Mouse (Mus musculus) mouse embryonic stem cell (cell line): Measurements from ENCODE around the gene Kif21b.

ENCODE experiments used
- in situ Hi-C, 2 experiments: fragments of 300-500 bp; cut with MboI; formaldehyde crosslinking; loops; 1 replicate in 1 of 2; 3 replicates in 1 of 2; pipeline ENCODE4 v1.14.3; 2019 to 2020; ENCODE audit warnings: low sequenced_read_pairs in 2 of 2, low pct_unique_long_range_greater_than_20kb in 1 of 2, mixed read lengths in 1 of 2; ENCODE audit not compliant: unreplicated experiment in 1 of 2

Gene Kif21b

DNA sequence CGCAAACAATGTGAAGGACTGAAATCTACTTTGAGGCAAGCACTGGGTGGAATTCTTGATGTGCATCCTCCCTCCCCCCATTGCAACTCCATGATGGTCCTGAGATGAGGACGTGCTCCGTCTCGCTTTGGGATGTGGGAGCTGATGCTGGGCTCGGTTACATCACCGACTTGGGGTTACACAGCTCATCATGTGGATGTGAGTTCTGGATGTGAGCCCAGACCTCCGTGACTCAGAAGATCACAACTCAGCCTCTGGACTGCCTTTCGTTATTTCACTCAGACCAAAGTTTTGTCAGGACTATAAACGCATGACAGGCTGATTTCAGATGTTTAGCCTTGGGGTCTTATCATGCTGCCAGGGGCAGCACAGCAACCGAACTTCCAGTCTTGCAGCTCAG is 4.3 kb upstream of the Kif21b start:
- in situ Hi-C loops, result no loop called here

DNA sequence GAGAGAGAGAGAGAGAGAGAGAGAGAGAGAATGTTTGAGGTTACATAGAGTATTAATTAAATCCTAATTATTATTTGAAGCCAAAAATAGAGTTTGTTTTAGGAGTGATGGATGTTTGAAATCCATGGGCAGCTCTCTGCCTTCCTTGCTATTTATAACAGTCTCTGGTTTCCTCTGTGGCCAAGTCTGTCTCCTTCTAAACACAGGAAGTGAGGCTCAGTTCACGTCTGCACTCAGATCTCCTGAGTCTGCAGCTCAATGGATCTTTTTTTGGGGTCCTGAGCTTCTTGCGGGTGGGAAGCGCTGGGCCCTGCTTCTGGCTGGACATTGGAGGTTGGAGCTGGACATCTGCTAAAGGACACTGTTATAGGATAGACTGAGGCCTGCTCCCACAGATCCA is 3.3 kb upstream of the Kif21b start:
- in situ Hi-C loops, result no loop called here

DNA sequence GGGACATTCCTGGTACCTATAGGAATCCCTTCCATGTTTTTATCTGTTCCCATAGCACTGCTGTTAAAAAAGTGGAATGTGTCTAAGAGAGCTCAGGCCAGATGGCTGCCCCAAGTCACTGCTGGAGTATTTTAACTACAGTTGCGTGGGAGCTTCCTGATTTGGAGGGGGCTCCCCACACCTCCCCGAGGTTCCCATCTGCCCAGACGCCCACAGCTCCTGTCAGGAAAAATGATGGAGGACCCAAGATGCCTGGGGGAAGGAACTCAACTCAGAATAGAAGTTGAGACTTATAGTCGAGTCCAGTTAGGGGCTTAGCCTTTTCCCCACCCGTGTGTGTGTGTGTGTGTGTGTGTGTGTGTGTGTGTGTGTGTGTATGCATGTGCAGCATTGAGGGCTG is 2.8 kb upstream of the Kif21b start:
- in situ Hi-C loops, result no loop called here

DNA sequence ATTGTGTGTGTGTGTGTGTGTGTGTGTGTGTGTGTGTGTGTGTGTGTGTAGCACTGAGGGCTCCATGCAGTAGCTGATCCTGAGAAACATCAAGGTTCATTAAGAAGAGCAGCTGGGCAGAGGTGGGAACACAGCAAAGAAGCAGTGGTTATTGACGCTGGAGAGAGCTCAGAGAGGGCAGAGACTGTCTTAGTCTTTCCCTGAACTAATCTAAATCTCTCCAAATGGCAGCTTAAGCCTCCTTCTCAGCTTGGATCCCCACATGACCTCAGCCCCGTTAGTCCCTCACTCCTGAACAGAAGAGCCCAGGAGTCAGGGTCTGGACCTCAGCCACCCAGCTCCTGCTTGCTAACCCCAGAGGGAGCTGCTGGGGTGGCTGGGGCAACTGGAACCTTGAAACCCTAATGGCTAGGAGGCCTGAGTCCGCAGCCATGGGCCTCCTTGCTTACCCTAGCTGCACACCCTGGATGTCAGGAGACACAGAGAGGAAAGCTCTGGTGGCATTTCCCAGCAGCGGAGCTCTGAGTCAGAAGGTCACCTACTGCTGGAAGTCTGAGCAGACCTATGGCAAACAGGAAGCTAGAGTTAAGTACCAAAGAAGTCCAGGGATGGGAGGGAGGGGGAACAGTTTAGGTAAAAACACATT is 2.1 kb upstream of the Kif21b start:
- in situ Hi-C loops, result no loop called here

DNA sequence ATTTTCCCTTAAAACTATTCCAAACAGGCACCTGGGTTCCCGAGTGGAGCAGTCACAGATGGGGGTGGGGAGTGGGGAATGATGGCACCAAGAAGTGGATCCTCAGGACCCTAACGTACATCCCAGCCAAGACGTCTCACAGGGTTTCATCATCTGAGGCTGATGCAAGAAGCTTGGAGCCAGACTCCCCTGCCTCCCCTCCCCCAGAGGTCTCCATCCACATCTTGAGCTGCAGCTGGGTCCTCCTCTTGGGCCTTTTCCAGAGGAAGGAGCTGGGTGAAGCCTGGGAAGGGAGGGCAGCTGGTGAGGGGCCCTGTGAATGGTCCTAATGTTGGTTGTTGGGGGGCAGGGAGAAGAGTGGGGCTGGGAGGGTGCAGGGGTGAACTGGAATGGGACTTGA is 1.1 kb upstream of the Kif21b start:
- in situ Hi-C loops, result no loop called here

DNA sequence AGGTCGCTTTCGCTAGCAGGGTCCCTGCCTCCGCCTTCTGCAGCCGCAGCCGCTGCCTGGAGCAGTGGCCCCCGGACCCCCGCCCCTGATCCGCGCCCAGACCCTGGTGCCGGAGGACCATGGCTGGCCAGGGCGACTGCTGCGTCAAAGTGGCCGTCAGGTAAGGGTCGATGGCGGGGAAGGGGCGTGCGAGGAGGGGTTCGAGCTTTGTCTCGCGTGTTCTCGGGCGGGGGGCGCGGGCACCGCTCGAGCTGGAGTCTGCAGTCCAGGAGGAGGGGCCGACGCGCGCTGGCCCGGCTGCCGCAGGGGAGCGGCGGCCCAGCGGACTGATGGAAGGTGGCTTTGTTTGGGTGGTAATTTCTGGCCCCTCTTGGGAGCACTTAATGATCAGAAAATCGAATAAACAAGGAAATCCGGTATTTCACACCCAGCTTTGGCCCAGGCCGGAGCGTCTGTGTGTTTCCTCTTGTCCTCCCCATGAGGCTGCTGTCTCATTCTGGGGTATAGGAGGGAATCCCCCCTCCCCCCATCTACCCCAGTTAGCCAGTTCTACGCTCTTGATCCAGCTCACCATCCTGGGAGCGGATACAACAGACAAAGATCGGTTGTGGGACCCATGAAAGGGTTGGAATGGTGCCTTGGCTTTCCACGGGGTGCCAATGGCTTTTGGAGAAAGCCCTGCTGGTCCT is 558 bp downstream of the Kif21b start:
- in situ Hi-C loops, result no loop called here

DNA sequence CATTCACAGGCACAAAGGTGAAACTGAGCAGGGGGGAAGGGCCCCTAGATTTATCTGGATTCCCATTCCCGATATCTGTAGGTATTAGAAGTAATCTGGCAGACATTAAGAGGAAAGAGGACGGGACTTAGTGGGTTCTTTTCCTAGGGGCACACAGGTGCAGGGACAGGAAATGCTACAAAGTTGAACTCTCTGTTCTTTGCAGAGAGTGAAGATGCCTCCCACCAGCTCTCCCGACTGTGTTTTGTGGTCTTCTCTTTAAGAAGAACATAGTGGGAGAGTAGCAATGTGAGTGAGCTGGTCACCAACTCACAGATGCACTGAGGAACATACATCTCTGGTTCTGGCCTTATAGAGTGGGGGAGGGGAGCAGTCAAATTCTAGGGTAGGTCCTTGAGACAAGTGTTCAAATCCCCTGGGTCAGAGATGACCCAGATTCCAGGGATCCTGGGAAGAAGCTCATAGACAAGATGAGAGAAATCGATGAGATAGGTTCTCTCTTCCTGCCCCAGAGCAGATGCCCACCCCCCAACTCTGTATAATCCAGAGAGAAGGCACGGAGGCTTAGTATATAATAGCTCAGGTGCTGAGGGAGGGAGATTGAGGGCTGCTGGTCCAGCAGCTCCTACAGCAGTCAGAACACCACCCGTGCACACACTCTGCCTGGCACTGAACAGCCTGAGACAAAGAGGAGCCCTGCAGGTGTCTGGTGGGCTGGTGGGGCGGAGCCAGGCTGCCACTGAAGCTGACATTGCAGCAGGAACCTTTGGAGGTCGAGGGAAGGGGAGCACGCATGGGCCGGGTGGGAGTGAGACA is 1.4 kb downstream of the Kif21b start:
- in situ Hi-C loops, result no loop called here

DNA sequence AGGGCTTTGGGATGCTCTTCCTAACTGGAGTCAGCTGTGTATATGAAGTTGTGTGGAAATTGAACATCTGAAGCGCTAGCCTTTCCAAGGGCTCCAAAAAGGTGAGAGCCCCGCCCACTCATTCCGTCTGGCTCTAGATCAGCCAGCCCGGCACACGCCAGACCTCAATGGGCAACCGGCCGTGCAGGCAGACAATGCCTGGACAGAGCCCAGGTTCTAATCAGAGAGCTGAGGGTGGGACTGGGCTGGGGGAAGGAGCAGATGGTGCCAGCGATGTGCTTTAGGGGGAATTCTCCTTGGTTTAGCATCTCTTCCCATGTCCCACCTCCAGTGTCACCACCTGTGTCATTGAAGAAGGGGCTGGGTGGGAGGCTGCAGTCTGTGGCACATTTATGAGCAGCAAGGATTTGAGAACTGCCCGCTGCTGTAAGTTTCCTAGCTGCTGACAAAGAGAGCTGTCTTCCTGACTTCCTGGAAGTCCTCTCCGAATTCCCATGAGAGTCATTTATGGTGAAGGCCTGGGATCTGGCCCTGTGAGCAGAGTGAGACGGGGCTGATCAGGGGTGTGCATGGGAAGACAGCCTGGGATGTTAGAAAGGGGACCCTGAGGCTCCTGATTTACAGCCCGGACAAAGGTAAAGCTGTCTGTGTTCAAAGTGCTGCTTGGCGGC is 2.5 kb downstream of the Kif21b start:
- in situ Hi-C loops, result no loop called here

DNA sequence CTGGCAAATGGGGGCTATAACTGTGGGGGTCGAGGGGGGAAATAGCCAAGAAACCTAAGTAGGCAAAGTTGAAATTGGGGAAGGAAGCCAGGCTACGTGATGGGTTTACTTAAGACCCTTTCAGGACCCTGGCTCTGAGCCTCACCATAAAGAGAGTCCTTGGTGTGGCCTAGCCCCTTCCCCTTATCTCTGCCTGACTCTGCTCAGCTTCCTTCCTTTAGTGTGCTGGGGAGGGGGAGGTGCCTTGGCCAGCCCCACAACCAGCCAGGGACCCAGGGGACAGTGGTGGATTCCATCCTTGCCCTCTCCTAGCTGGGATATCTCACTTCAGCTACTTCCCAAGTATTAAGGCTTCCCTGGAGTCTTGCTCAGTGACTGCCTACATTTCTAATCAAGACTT is 3.4 kb downstream of the Kif21b start:
- in situ Hi-C loops, result no loop called here

DNA sequence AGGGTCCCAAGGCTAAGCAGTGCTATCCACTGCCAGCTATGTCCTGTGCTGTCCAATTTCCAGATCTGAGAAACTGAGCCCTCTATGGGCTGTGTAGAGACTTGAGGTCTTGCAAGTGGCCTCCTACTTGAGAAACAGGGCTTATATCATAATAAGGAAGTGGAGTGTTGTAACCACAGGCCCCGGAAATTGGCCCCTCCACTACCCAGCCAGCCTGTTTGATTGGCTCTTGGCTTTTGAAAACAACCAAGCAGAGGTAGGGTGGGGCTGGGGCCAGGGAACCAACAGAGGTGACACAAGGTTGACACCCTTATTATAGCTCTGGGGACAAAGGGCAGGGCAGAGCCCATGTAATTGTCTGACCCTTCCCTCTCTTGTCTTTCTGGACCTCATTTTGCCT is 3.9 kb downstream of the Kif21b start:
- in situ Hi-C loops, result no loop called here

DNA sequence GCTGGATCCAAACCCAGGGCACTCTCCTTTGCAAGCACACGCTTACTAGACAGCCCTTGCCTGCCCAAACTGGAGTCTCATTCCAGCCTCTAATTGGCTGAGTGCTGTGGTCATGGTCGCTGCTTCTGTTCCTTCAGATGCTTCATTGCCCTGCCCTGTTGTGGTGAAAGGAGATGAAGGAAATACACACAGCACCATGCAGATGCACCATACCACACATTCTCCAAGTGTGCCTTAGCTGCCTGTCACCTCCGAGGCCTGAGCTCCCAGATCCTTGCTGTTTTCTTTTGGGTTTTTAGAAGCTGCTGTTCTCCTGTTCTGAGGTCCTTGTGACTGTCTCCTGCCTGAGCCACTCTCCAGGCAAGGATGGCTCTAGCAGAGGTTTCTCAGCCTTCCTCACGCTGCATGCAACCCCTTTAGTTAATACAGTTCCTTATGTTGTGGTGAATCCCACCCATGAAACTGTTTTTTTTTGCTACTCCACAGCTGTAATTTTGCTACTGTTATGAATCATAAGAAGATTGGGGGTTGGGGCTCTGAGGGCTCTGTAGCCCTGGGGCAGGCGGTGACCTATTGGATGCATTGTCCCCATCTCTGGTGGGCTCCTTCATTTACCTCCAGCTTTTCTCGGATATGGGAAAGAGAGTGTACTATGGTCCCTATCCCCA is 4.7 kb downstream of the Kif21b start:
- in situ Hi-C loops, result no loop called here

DNA sequence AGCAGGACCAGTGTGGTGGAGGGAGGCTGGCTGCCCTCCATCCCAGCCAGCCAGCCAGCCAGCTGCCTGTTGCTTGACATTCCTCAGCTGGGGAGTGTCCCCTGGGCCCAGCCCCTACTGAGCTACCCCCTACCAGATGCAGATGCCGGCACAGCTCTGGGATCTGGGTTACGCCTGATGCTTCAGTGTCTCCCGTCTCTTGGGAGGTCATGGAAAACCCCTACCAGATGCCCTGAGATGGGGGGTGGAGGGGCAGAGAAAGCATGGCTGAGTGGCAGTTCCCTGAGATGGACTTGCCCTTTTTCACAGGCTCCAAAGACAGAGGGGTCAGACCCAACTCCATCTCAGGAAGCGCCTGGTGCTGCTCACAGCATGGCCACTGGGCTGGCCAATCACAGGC is 5.4 kb downstream of the Kif21b start:
- in situ Hi-C loops, result no loop called here

DNA sequence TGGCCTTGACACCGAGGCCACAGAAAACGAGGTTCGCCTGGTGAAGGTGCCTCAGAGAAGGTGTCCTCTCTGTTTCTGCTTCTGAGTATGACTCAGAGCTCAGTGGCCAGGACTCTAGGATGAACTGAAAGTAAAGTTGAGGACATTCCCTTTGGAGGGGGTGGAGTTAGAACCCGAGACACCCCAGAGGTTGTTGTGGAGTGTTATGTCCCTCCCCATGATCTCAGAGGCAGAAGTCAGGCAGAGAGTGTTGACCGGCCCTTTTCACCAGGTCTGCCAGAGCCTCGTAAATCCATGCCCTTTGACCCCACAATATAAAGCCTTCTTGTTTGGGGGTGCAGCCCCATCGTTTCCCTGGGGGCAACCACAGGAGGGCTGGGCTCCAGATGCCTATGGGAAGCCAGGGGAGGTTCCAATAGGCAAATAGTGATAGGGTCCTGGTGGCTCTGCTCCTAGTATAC is 5.9 kb downstream of the Kif21b start:
- in situ Hi-C loops, result no loop called here

DNA sequence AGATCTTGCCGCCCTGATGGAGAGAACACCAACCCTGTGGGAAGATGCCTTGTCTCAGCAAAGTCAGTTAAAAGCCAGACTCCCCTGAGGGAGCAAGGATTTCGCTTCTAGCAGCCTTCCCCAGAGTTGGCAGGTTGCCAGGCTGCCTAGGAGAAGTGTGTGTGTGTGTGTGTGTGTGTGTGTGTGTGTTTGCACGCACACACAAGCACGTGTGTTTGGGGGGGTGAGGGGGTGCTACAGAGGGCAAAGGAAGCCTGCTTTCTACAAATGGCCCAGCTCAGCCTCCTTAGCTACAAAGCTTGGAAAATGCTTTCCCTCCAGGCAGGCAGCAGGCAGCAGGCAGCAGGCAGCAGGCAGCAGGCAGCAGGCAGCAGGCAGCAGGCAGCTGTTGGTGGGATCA is 6.4 kb downstream of the Kif21b start:
- in situ Hi-C loops, result no loop called here

DNA sequence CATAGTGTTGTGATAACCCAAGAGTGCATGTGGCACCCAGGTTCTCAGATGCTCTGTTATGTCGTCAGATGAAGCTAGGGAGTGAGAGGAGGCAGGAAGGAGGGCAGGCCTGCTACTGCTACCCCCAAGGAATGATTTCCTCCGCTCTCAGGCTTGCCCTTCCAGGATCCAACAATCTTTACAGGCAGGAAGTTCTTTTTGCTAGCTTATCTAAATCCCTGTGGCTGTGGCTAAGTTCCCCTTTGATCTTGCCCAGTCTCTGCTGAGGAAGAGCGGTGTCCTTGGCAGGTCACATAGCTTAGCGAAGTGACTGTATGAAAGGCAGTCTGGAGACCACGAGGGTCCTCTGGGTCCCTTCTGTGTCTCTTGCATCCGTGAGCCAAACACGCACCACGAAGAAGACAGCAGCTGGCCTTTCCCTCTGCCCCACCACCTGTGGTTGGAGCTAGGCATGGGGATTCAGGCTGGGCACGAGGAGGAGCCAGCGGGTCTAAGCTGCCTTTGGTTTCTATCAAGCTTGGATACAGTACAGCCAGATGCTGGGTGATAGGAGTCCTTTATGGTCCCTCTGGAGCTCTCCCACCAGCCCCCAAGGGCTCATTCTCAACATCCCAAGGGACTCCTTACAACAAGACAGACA is 7.1 kb downstream of the Kif21b start:
- in situ Hi-C loops, result no loop called here

DNA sequence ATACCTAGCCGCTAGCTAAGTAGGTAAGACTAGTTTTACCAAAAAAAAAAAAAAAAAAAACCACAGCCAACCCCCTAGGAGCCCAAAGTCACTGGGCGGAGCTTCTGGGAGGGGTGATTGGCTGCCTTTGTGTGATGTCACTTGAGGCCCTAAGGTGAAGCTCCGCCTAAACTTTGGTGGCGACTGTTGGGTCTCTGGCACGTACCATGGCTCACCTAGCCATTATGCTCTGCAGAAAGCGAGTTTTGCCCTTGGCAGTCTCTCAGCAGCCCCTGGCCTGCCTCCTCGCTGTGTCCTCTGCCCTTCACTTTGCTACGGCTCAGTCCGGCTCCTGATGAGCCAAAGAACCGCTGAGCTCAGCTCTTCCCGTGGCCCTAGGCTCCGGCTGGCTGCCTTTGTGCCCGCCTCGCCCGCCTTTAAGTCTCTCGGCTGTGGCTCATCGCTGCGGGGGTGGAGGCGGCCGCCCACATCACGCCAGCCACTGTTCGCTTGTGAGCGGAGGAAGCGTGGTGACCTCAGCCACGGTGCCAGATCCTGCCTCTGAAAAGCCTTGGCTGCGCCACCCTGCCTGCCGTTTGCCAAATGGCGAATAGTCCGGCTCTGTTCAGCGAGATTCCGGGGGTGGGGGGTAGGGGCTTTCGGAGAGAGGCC is 8.9 kb downstream of the Kif21b start:
- in situ Hi-C loops, result no loop called here

DNA sequence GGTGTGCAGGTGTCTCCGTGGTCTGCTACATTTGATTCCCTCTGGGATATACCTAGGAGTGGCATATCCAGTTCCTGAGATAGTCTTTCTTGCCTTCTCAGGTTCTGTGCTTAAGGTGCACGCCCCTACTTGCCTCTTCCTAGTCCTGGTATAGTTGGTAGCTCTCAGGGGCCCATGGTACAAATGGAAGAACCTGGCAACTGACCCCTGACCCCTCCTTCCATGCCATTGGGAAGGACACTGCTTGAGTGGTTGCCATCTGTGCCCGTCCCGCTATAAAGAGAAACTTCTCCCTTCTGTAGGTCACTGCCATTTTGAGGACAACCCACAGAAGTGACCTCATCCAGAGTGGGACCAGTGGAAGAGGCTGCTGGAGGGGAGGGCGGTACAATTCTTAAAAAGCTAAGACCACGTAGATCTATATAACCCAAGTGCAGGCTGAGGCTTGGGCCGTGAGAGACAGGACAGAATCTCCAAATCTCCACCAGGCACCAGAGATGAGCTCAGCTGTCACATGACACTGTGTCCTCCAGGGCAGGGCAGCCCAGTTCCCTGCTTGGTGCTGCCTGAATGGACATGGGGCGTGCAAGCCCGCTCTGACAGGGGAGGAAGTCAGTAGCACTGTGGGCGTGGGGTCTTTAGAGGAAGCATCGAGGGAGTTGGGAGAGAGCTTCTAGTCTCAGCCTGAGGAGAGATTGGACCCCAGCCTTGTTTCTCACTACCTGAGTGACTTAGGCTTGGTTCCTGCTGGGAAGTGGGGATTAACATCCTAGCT is 10.2 kb downstream of the Kif21b start:
- in situ Hi-C loops, result no loop called here
